Mouse (Mus musculus): ENCODE measurements around the gene Ehd4. TPM values are rescaled to one million over a fixed set of nuclear protein-coding genes. Genes with fewer than 3 reads are reported as not detected.

The Ehd4 gene
- polyA plus RNA-seq, 1 experiment from 2014 or later: 62.9 TPM

GRCm38 (mm10) chr2:120173718-120174117, 19.3 kb upstream of the Ehd4 start:
- H3K4me1 ChIP-seq (ENCODE audit: insufficient read depth): no peaks in the 10 kb centered on the region
- ATAC-seq (ENCODE audit: insufficient read depth) (no peak), DNase-seq (peak; percentile 80)
- TF ChIP-seq CTCF (IDR thresholded peaks at IDR 0.05; ENCODE audit: low read depth): peak; percentile 90
- H3K9me3 ChIP-seq (ENCODE audit: low read depth, low read length): no peaks in the 10 kb centered on the region
- no peak overlapping the region for H3K4me3 ChIP-seq (ENCODE audit: low read depth, low read length)
- H3K27ac ChIP-seq (ENCODE audit: low read depth): no peak overlapping the region
- WGBS: 12% methylated on average over 10 of the region's 10 CpGs
- H3K9ac ChIP-seq: no peak overlapping the region
- peak overlapping the region; percentile 20; the same call in 1 of the 2 replicates for H3K4me2 ChIP-seq
- no peaks in the 10 kb centered on the region for H3K36me3 ChIP-seq (ENCODE audit: insufficient read depth)
- H3K27me3 ChIP-seq (ENCODE audit: insufficient read depth, low read length): no peaks in the 10 kb centered on the region

- Histone ChIP-seq H3K27me3 (ENCODE audit: insufficient read depth, low read length) (no peaks in the 10 kb centered on the region), H3K9me3 (ENCODE audit: low read depth, low read length) (no peaks in the 10 kb centered on the region), H3K27ac (ENCODE audit: low read depth) (no peak overlapping the region), H3K36me3 (ENCODE audit: insufficient read depth) (no peaks in the 10 kb centered on the region), H3K4me2 (no peak overlapping the region), H3K9ac (no peak overlapping the region), H3K4me1 (ENCODE audit: insufficient read depth) (no peaks in the 10 kb centered on the region), H3K4me3 (ENCODE audit: low read depth, low read length) (no peak overlapping the region)
- 82% methylated on average over 7 of the region's 7 CpGs for WGBS
- no peak for TF ChIP-seq CTCF (IDR thresholded peaks at IDR 0.05; ENCODE audit: low read depth)
- no peak for ATAC-seq (ENCODE audit: insufficient read depth)
- DNase-seq: no peak
Observed at GRCm38 (mm10) chr2:120171362-120171761, 17.0 kb upstream of the Ehd4 start.

- no peak overlapping the region for H3K4me3 ChIP-seq (ENCODE audit: low read depth, low read length)
- H3K9me3 ChIP-seq (ENCODE audit: low read depth, low read length): no peaks in the 10 kb centered on the region
- H3K4me2 ChIP-seq: no peak overlapping the region
- H3K27ac ChIP-seq (ENCODE audit: low read depth): no peak overlapping the region
- H3K27me3 ChIP-seq (ENCODE audit: insufficient read depth, low read length): no peaks in the 10 kb centered on the region
- no peak overlapping the region for H3K9ac ChIP-seq
- ATAC-seq (ENCODE audit: insufficient read depth): no peak
- peak; percentile 62 for TF ChIP-seq CTCF (IDR thresholded peaks at IDR 0.05; ENCODE audit: low read depth)
- DNase-seq: peak; percentile 82
- H3K4me1 ChIP-seq (ENCODE audit: insufficient read depth): no peaks in the 10 kb centered on the region
- WGBS: 43% methylated on average over 1 of the region's 1 CpGs
- no peaks in the 10 kb centered on the region for H3K36me3 ChIP-seq (ENCODE audit: insufficient read depth)
Observed at GRCm38 (mm10) chr2:120170726-120171125, 16.3 kb upstream of the Ehd4 start.

- peak; percentile 47 for DNase-seq
- Histone ChIP-seq H3K36me3 (ENCODE audit: insufficient read depth) (no peaks in the 10 kb centered on the region), H3K27ac (ENCODE audit: low read depth) (no peak overlapping the region), H3K4me3 (ENCODE audit: low read depth, low read length) (no peak overlapping the region), H3K9ac (no peak overlapping the region), H3K4me2 (no peak overlapping the region), H3K27me3 (ENCODE audit: insufficient read depth, low read length) (no peaks in the 10 kb centered on the region), H3K9me3 (ENCODE audit: low read depth, low read length) (no peaks in the 10 kb centered on the region), H3K4me1 (ENCODE audit: insufficient read depth) (no peaks in the 10 kb centered on the region)
- peak; percentile 51 for TF ChIP-seq CTCF (IDR thresholded peaks at IDR 0.05; ENCODE audit: low read depth)
- ATAC-seq (ENCODE audit: insufficient read depth): no peak
- WGBS: 80% methylated on average over 3 of the region's 3 CpGs
Observed at GRCm38 (mm10) chr2:120169382-120169781, 15.0 kb upstream of the Ehd4 start.

- WGBS: 82% methylated on average over 8 of the region's 8 CpGs
- no peak for ATAC-seq (ENCODE audit: insufficient read depth)
Observed at GRCm38 (mm10) chr2:120167763-120168162, 13.4 kb upstream of the Ehd4 start.

GRCm38 (mm10) chr2:120165474-120165873, 11.1 kb upstream of the Ehd4 start:
- Histone ChIP-seq H3K4me3 (ENCODE audit: low read depth, low read length) (no peak overlapping the region), H3K9ac (no peak overlapping the region), H3K36me3 (ENCODE audit: insufficient read depth) (no peaks in the 10 kb centered on the region), H3K4me1 (ENCODE audit: insufficient read depth) (no peaks in the 10 kb centered on the region), H3K4me2 (no peak overlapping the region), H3K27ac (ENCODE audit: low read depth) (no peak overlapping the region), H3K9me3 (ENCODE audit: low read depth, low read length) (no peaks in the 10 kb centered on the region), H3K27me3 (ENCODE audit: insufficient read depth, low read length) (no peaks in the 10 kb centered on the region)
- 70% methylated on average over 10 of the region's 10 CpGs for WGBS
- no peak for ATAC-seq (ENCODE audit: insufficient read depth)
- no peak for DNase-seq
- no peak for TF ChIP-seq CTCF (IDR thresholded peaks at IDR 0.05; ENCODE audit: low read depth)

More at GRCm38 (mm10) chr2:120167763-120168162, 13.4 kb upstream of the Ehd4 start:
- H3K4me3 ChIP-seq (ENCODE audit: low read depth, low read length): no peak overlapping the region
- no peak for DNase-seq
- H3K9ac ChIP-seq: no peak overlapping the region
- H3K4me1 ChIP-seq (ENCODE audit: insufficient read depth): no peaks in the 10 kb centered on the region
- no peaks in the 10 kb centered on the region for H3K9me3 ChIP-seq (ENCODE audit: low read depth, low read length)
- H3K27me3 ChIP-seq (ENCODE audit: insufficient read depth, low read length): no peaks in the 10 kb centered on the region
- H3K36me3 ChIP-seq (ENCODE audit: insufficient read depth): no peaks in the 10 kb centered on the region
- no peak overlapping the region for H3K27ac ChIP-seq (ENCODE audit: low read depth)
- TF ChIP-seq CTCF (IDR thresholded peaks at IDR 0.05; ENCODE audit: low read depth): no peak
- H3K4me2 ChIP-seq: no peak overlapping the region

GRCm38 (mm10) chr2:120159434-120159833, 5.0 kb upstream of the Ehd4 start:
- Histone ChIP-seq H3K9me3 (ENCODE audit: low read depth, low read length) (no peaks in the 10 kb centered on the region), H3K4me3 (ENCODE audit: low read depth, low read length) (no peak overlapping the region), H3K4me1 (ENCODE audit: insufficient read depth) (no peaks in the 10 kb centered on the region), H3K36me3 (ENCODE audit: insufficient read depth) (no peaks in the 10 kb centered on the region), H3K27me3 (ENCODE audit: insufficient read depth, low read length) (no peaks in the 10 kb centered on the region), H3K27ac (ENCODE audit: low read depth) (peak overlapping the region; percentile 38; the same call in 1 of the 2 replicates), H3K9ac (no peak overlapping the region), H3K4me2 (no peak overlapping the region)
- no peak for ATAC-seq (ENCODE audit: insufficient read depth)
- 83% methylated on average over 2 of the region's 2 CpGs for WGBS
- TF ChIP-seq CTCF (IDR thresholded peaks at IDR 0.05; ENCODE audit: low read depth): no peak
- DNase-seq: no peak

GRCm38 (mm10) chr2:120158846-120159245, 4.4 kb upstream of the Ehd4 start:
- H3K4me3 ChIP-seq (ENCODE audit: low read depth, low read length): no peak overlapping the region
- H3K36me3 ChIP-seq (ENCODE audit: insufficient read depth): no peaks in the 10 kb centered on the region
- DNase-seq: peak; percentile 30
- H3K9me3 ChIP-seq (ENCODE audit: low read depth, low read length): no peaks in the 10 kb centered on the region
- no peaks in the 10 kb centered on the region for H3K4me1 ChIP-seq (ENCODE audit: insufficient read depth)
- no peak overlapping the region for H3K9ac ChIP-seq
- H3K4me2 ChIP-seq: no peak overlapping the region
- H3K27me3 ChIP-seq (ENCODE audit: insufficient read depth, low read length): no peaks in the 10 kb centered on the region
- H3K27ac ChIP-seq (ENCODE audit: low read depth): no peak overlapping the region
- no peak for TF ChIP-seq CTCF (IDR thresholded peaks at IDR 0.05; ENCODE audit: low read depth)
- 26% methylated on average over 1 of the region's 1 CpGs for WGBS
- ATAC-seq (ENCODE audit: insufficient read depth): no peak
